Mouse (Mus musculus): ENCODE measurements at regions not wholly inside any gene's neighbourhood (a gene's known extent, or its start where the extent isn't known, plus 50 kb on each side); places are given as distances from the start of the nearest gene placed in this dataset.

- Histone ChIP-seq H3K79me2 (ENCODE audit: control insufficient read depth, insufficient read depth, low read length, poor library complexity) (no peaks in the 10 kb centered on the region), H3K9ac (ENCODE audit: control insufficient read depth, low read depth, low read length, poor library complexity, severe bottlenecking) (no peak overlapping the region), H3K27ac (ENCODE audit: control insufficient read depth, low read depth, low read length) (no peak overlapping the region), H3K4me3 (ENCODE audit: control insufficient read depth in 1 of 2, insufficient read depth in 1 of 2, low read depth in 2 of 2, low read length in 2 of 2) (no peak overlapping the region), H3K27me3 (ENCODE audit: control insufficient read depth in 1 of 2, insufficient read depth in 2 of 2, low read length in 2 of 2) (no peaks in the 10 kb centered on the region), H3K9me3 (replicated peaks; ENCODE audit: insufficient read depth, low read length) (no peaks in the 10 kb centered on the region), H3K36me3 (ENCODE audit: control insufficient read depth in 1 of 2, insufficient read depth in 2 of 2, low read length in 2 of 2) (no peaks in the 10 kb centered on the region), H3K4me1 (ENCODE audit: control insufficient read depth in 1 of 2, insufficient read depth in 2 of 2, low read length in 2 of 2) (no peaks in the 10 kb centered on the region)
- TF ChIP-seq MYC (IDR thresholded peaks at IDR 0.05; ENCODE audit: low read depth, low read length) (no peak), USF2 (IDR thresholded peaks at IDR 0.05; ENCODE audit: borderline replicate concordance in 1 of 2, insufficient read depth in 1 of 2, low read depth in 1 of 2, low read length in 2 of 2) (no peak), TAL1 (IDR thresholded peaks at IDR 0.05; ENCODE audit: low read length) (no peak), KAT2A (conservative IDR thresholded peaks at IDR 0.05; ENCODE audit: low read depth, low read length) (no peak), E2F4 (IDR thresholded peaks at IDR 0.05; ENCODE audit: borderline replicate concordance, low read depth, low read length) (no peak), MYB (IDR thresholded peaks at IDR 0.05; ENCODE audit: low read depth, low read length) (no peak), POLR2AphosphoS5 (IDR thresholded peaks at IDR 0.05; ENCODE audit: borderline replicate concordance, low read depth, low read length) (no peak), ZNF384 (IDR thresholded peaks at IDR 0.05; ENCODE audit: low read depth, low read length) (no peak), CTCF (IDR thresholded peaks at IDR 0.05 in 2 of 3, conservative IDR thresholded peaks at IDR 0.05 in 1 of 3; ENCODE audit: control insufficient read depth in 1 of 3, insufficient read depth in 1 of 3, low read depth in 2 of 3, low read length in 3 of 3, poor library complexity in 1 of 3, severe bottlenecking in 1 of 3) (no peak), NRF1 (IDR thresholded peaks at IDR 0.05; ENCODE audit: insufficient read depth, low read depth, low read length, poor library complexity, severe bottlenecking) (no peak), TCF12 (IDR thresholded peaks at IDR 0.05; ENCODE audit: low read depth, low read length) (no peak), MAX (IDR thresholded peaks at IDR 0.05; ENCODE audit: low read length) (no peak), CHD1 (IDR thresholded peaks at IDR 0.05; ENCODE audit: low read depth, low read length) (no peak)
- DNase-seq (ENCODE audit: low read depth, low spot score) = no peak
Measured at GRCm38 (mm10) chr8:35125179-35125578, 640.4 kb upstream of the Gm19410 start.

GRCm38 (mm10) chr8:35132281-35132680, 633.3 kb upstream of the Gm19410 start:
- no peaks in the 10 kb centered on the region for H3K4me1 ChIP-seq (ENCODE audit: control insufficient read depth in 1 of 2, insufficient read depth in 2 of 2, low read length in 2 of 2)
- no peaks in the 10 kb centered on the region for H3K9me3 ChIP-seq (replicated peaks; ENCODE audit: insufficient read depth, low read length)
- no peak for DNase-seq (ENCODE audit: low read depth, low spot score)
- peak; percentile 23; the same call in 1 of the 2 replicates for TF ChIP-seq MAFK (IDR thresholded peaks at IDR 0.05; ENCODE audit: borderline replicate concordance, low read depth, low read length)
- no peak for TF ChIP-seq GABPA (IDR thresholded peaks at IDR 0.05; ENCODE audit: low read depth, low read length)
- no peak for TF ChIP-seq EP300 (IDR thresholded peaks at IDR 0.05; ENCODE audit: low read depth in 1 of 2, low read length in 2 of 2)
- TF ChIP-seq POLR2AphosphoS2 (IDR thresholded peaks at IDR 0.05; ENCODE audit: low read length) = no peak
- no peak overlapping the region for H3K4me3 ChIP-seq (ENCODE audit: control insufficient read depth in 1 of 2, insufficient read depth in 1 of 2, low read depth in 2 of 2, low read length in 2 of 2)
- no peaks in the 10 kb centered on the region for H3K79me2 ChIP-seq (ENCODE audit: control insufficient read depth, insufficient read depth, low read length, poor library complexity)
- H3K36me3 ChIP-seq (ENCODE audit: control insufficient read depth in 1 of 2, insufficient read depth in 2 of 2, low read length in 2 of 2) = no peaks in the 10 kb centered on the region
- H3K27ac ChIP-seq (ENCODE audit: control insufficient read depth, low read depth, low read length) = no peak overlapping the region
- no peak overlapping the region for H3K9ac ChIP-seq (ENCODE audit: control insufficient read depth, low read depth, low read length, poor library complexity, severe bottlenecking)
- no peaks in the 10 kb centered on the region for H3K27me3 ChIP-seq (ENCODE audit: control insufficient read depth in 1 of 2, insufficient read depth in 2 of 2, low read length in 2 of 2)
